ENCODE assay signal across 8 mouse cellular contexts in genomic region chr6:124779984-124780416, GRCm38 (mm10). TPM values are rescaled to one million over a fixed set of nuclear protein-coding genes. Genes with fewer than 3 reads are reported as not detected.
DNase-seq lines count a peak whose midpoint lies in the region; ATAC-seq and TF ChIP-seq lines count a peak whose summit lies in the region.

No protein-coding gene starts in this region.

- peak overlapping the region; percentile 36 for H3K4me3 ChIP-seq in left cerebral cortex, adult 2 months
- peak overlapping the region; percentile 24; the same call in 1 of the 2 replicates for H3K4me3 ChIP-seq in embryonic fibroblast, embryonic 13.5 days (ENCODE audit: insufficient read depth, low read length)
- peak overlapping the region; percentile 51 for H3K4me3 ChIP-seq in limb, embryonic 10.5 days
- peak overlapping the region; percentile 35 for H3K4me3 ChIP-seq in neural tube, embryonic 13.5 days

- intact Hi-C loops in left cerebral cortex, adult 2 months (cut with DNase I) = no loop called here

- H3K36me3 ChIP-seq in limb, embryonic 10.5 days = no peaks in the 10 kb centered on the region
- H3K36me3 ChIP-seq in neural tube, embryonic 13.5 days = no peaks in the 10 kb centered on the region

- H3K4me1 ChIP-seq in embryonic fibroblast, embryonic 13.5 days (ENCODE audit: control insufficient read depth, insufficient read depth, low read length) = peaks cover 5% of the 10 kb centered on the region
- peaks cover 18% of the 10 kb centered on the region for H3K4me1 ChIP-seq in limb, embryonic 10.5 days
- H3K4me1 ChIP-seq in neural tube, embryonic 13.5 days (replicated peaks) = peaks cover 17% of the 10 kb centered on the region

- H3K4me2 ChIP-seq in neural tube, embryonic 13.5 days = peak overlapping the region; percentile 60

- no peaks in the 10 kb centered on the region for H3K9me3 ChIP-seq in limb, embryonic 10.5 days (replicated peaks)
- no peaks in the 10 kb centered on the region for H3K9me3 ChIP-seq in neural tube, embryonic 13.5 days

- TF ChIP-seq POLR2A in embryonic fibroblast, embryonic 13.5 days (IDR thresholded peaks at IDR 0.05; ENCODE audit: low read depth, low read length) = no peak

- no peak for TF ChIP-seq CTCF in left cerebral cortex, adult 2 months (IDR thresholded peaks at IDR 0.05)
- TF ChIP-seq CTCF in embryonic fibroblast, embryonic 13.5 days (IDR thresholded peaks at IDR 0.05; ENCODE audit: borderline replicate concordance, insufficient read depth, low read length) = no peak

- peak overlapping the region; percentile 51 for H3K9ac ChIP-seq in neural tube, embryonic 13.5 days

- H3K27me3 ChIP-seq in limb, embryonic 10.5 days (ENCODE audit: low read depth, poor library complexity, severe bottlenecking) = peaks cover 23% of the 10 kb centered on the region
- H3K27me3 ChIP-seq in neural tube, embryonic 13.5 days = peaks cover 11% of the 10 kb centered on the region; the same call in 1 of the 2 replicates

- no peak overlapping the region for H3K27ac ChIP-seq in left cerebral cortex, adult 2 months
- no peak overlapping the region for H3K27ac ChIP-seq in embryonic fibroblast, embryonic 13.5 days (ENCODE audit: insufficient read depth, low read length)
- H3K27ac ChIP-seq in limb, embryonic 10.5 days = peak overlapping the region; percentile 50
- H3K27ac ChIP-seq in neural tube, embryonic 13.5 days (replicated peaks) = no peak overlapping the region

- no peak for DNase-seq in left cerebral cortex, adult 2 months (ENCODE audit: extremely low spot score in 1 of 2, low spot score in 2 of 2)
- DNase-seq in left cerebral cortex, adult 9 months (ENCODE audit: low spot score in 2 of 2) = no peak
- peak; percentile 59 for DNase-seq in limb, embryonic 10.5 days (ENCODE audit: low spot score)
- DNase-seq in adrenal gland, adult (ENCODE audit: inconsistent age in 2 of 2, low spot score in 1 of 2) = no peak
- no peak for DNase-seq in embryo, embryonic 10.5 days (ENCODE audit: low spot score)
- no peak for DNase-seq in urinary bladder, postnatal 36 days (ENCODE audit: low spot score in 2 of 2)

- peak; percentile 36; the same call in 1 of the 2 replicates for ATAC-seq in neural tube, embryonic 13.5 days (ENCODE audit: low read depth)

- WGBS in limb, embryonic 10.5 days = 4% methylated on average over 10 of the region's 10 CpGs
- WGBS in neural tube, embryonic 13.5 days = 3% methylated on average over 10 of the region's 10 CpGs

RNA-seq across cellular contexts. Expression of gene Lrrc23, which starts 0.5 kb away (rescaled TPM):
- total RNA-seq in left cerebral cortex, adult 2 months (2021) = 1 to 10 TPM; 1.6 to 1.9 TPM
- not detected in 2 replicates for polyA plus RNA-seq in embryonic fibroblast, embryonic 13.5 days (2011; ENCODE audit: insufficient read length, low read depth, missing spikeins)
- polyA plus RNA-seq in limb, embryonic 10.5 days (2016; fragmentation: Nextera tagmentation; extraction: Ambion mirVana) = 0.35 and 0.68 TPM in 2 replicates
- 0.57 and 2.1 TPM in 2 replicates for polyA plus RNA-seq in neural tube, embryonic 13.5 days (2015; fragmentation: Nextera tagmentation; extraction: Ambion mirVana)

RNA-seq across cellular contexts. Expression of gene Eno2, which starts 10.5 kb away (rescaled TPM):
- total RNA-seq in left cerebral cortex, adult 2 months (2021) = 1,000 to 10,000 TPM; 1,064 to 1,067 TPM
- polyA plus RNA-seq in embryonic fibroblast, embryonic 13.5 days (2011; ENCODE audit: insufficient read length, low read depth, missing spikeins) = 17.5 and 24.1 TPM in 2 replicates
- 0.69 and 1.5 TPM in 2 replicates for polyA plus RNA-seq in limb, embryonic 10.5 days (2016; fragmentation: Nextera tagmentation; extraction: Ambion mirVana)
- polyA plus RNA-seq in neural tube, embryonic 13.5 days (2015; fragmentation: Nextera tagmentation; extraction: Ambion mirVana) = 67.2 and 69.8 TPM in 2 replicates

RNA-seq across cellular contexts. Expression of gene Atn1, which starts 23.7 kb away (rescaled TPM):
- total RNA-seq in left cerebral cortex, adult 2 months (2021) = 100 to 1,000 TPM; 170 to 181 TPM
- polyA plus RNA-seq in embryonic fibroblast, embryonic 13.5 days (2011; ENCODE audit: insufficient read length, low read depth, missing spikeins) = 75.9 and 77.3 TPM in 2 replicates
- polyA plus RNA-seq in limb, embryonic 10.5 days (2016; fragmentation: Nextera tagmentation; extraction: Ambion mirVana) = 12.9 and 14.8 TPM in 2 replicates
- polyA plus RNA-seq in neural tube, embryonic 13.5 days (2015; fragmentation: Nextera tagmentation; extraction: Ambion mirVana) = 21.0 and 23.1 TPM in 2 replicates

RNA-seq across cellular contexts. Expression of gene Gm45234, which starts 24.2 kb away (rescaled TPM):
- not detected for total RNA-seq in left cerebral cortex, adult 2 months (2021)
- 0.58 and 0.63 TPM in 2 replicates for polyA plus RNA-seq in embryonic fibroblast, embryonic 13.5 days (2011; ENCODE audit: insufficient read length, low read depth, missing spikeins)
- not detected in 2 replicates for polyA plus RNA-seq in limb, embryonic 10.5 days (2016; fragmentation: Nextera tagmentation; extraction: Ambion mirVana)
- polyA plus RNA-seq in neural tube, embryonic 13.5 days (2015; fragmentation: Nextera tagmentation; extraction: Ambion mirVana) = not detected in 2 replicates

RNA-seq across cellular contexts. Expression of gene Spsb2, which starts 28.5 kb away (rescaled TPM):
- 1 to 10 TPM; 4.4 to 5.4 TPM for total RNA-seq in left cerebral cortex, adult 2 months (2021)
- polyA plus RNA-seq in embryonic fibroblast, embryonic 13.5 days (2011; ENCODE audit: insufficient read length, low read depth, missing spikeins) = 9.1 and 11.7 TPM in 2 replicates
- polyA plus RNA-seq in limb, embryonic 10.5 days (2016; fragmentation: Nextera tagmentation; extraction: Ambion mirVana) = 4.7 and 6.9 TPM in 2 replicates
- polyA plus RNA-seq in neural tube, embryonic 13.5 days (2015; fragmentation: Nextera tagmentation; extraction: Ambion mirVana) = 4.7 and 8.5 TPM in 2 replicates
